Mouse (Mus musculus) embryonic facial prominence, embryonic 10.5 days (tissue): ENCODE data around the gene Camk2g. TPM values are rescaled to one million over a fixed set of nuclear protein-coding genes. Genes with fewer than 3 reads are reported as not detected.

Experiments used
- DNase-seq: peaks from one replicate; pipeline ENCODE4 v3.0.0-alpha.2; 2017; ENCODE audit warnings: low spot score
- H3K27ac ChIP-seq: fragments of 300-500 bp; sonication (generic); replicated peaks from 2 replicates; pipeline ENCODE4 v1.5.1; 2016; ENCODE audit warnings: mild to moderate bottlenecking
- H3K27me3 ChIP-seq: fragments of 300-500 bp; sonication (generic); replicated peaks from 2 replicates; pipeline ENCODE4 v1.6.1; 2016; ENCODE audit warnings: low read depth, mild to moderate bottlenecking; ENCODE audit not compliant: poor library complexity, severe bottlenecking
- H3K36me3 ChIP-seq: fragments of 300-500 bp; sonication (generic); replicated peaks from 2 replicates; pipeline ENCODE4 v1.6.1; 2016; ENCODE audit warnings: mild to moderate bottlenecking, moderate library complexity
- H3K4me1 ChIP-seq: fragments of 300-500 bp; sonication (generic); 2 replicates; pipeline ENCODE4 v1.6.1; 2016
- H3K4me3 ChIP-seq: fragments of 300-500 bp; sonication (generic); 2 replicates; pipeline ENCODE4 v1.5.1; 2016; ENCODE audit warnings: mild to moderate bottlenecking, moderate library complexity
- H3K9me3 ChIP-seq: fragments of 300-500 bp; sonication (generic); 2 replicates; pipeline ENCODE4 v1.6.1; 2016; ENCODE audit warnings: mild to moderate bottlenecking
- WGBS: fragments of 180-500 bp; shearing (Covaris S2); methylation state at CpG from one replicate; pipeline ENCODE4 v1.1.7; 2016; 5-methylcytosine and 5-hydroxymethylcytosine counted together
- polyA plus RNA-seq: library from polyadenylated mRNA; unstranded; fragments of >200 nt; fragmentation: Nextera tagmentation; extraction: Ambion mirVana; gene quantifications from 2 replicates; pipeline ENCODE4 v1.2.1, GENCODE M21; 2016

Gene Camk2g
- polyA plus RNA-seq, 1 experiment from 2014 or later = 50.6 TPM

GRCm38 (mm10) chr14:20746935-20747334 lies 47.0 kb downstream of the Camk2g start:
- H3K27ac ChIP-seq = no peak overlapping the region
- H3K9me3 ChIP-seq = no peaks in the 10 kb centered on the region
- H3K4me3 ChIP-seq = no peak overlapping the region
- H3K36me3 ChIP-seq = peaks cover 57% of the 10 kb centered on the region
- WGBS = 90% methylated on average over 3 of the region's 3 CpGs
- no peaks in the 10 kb centered on the region; the same call in 1 of the 2 replicates for H3K4me1 ChIP-seq
- DNase-seq = no peak
- H3K27me3 ChIP-seq = no peaks in the 10 kb centered on the region

GRCm38 (mm10) chr14:20743614-20744013 lies 50.3 kb downstream of the Camk2g start:
- 89% methylated on average over 3 of the region's 3 CpGs for WGBS
- no peak for DNase-seq
- Histone ChIP-seq H3K4me1 (peaks cover 17% of the 10 kb centered on the region), H3K27ac (no peak overlapping the region), H3K4me3 (no peak overlapping the region), H3K36me3 (peaks cover 88% of the 10 kb centered on the region), H3K9me3 (no peaks in the 10 kb centered on the region), H3K27me3 (no peaks in the 10 kb centered on the region)

- Histone ChIP-seq H3K27me3 (no peaks in the 10 kb centered on the region), H3K4me1 (peaks cover 23% of the 10 kb centered on the region), H3K4me3 (no peak overlapping the region), H3K36me3 (peaks cover 93% of the 10 kb centered on the region), H3K9me3 (no peaks in the 10 kb centered on the region), H3K27ac (no peak overlapping the region)
- WGBS = 88% methylated on average over 9 of the region's 9 CpGs
- DNase-seq = no peak
Measured at GRCm38 (mm10) chr14:20741301-20741700, 52.6 kb downstream of the Camk2g start.

- H3K27me3 ChIP-seq = no peaks in the 10 kb centered on the region
- H3K27ac ChIP-seq = no peak overlapping the region
- peaks cover 77% of the 10 kb centered on the region for H3K36me3 ChIP-seq
- DNase-seq = no peak
- H3K4me3 ChIP-seq = no peak overlapping the region
- H3K9me3 ChIP-seq = no peaks in the 10 kb centered on the region
- 90% methylated on average over 8 of the region's 8 CpGs for WGBS
- H3K4me1 ChIP-seq = peaks cover 38% of the 10 kb centered on the region
Measured at GRCm38 (mm10) chr14:20738511-20738910, 55.4 kb downstream of the Camk2g start.

GRCm38 (mm10) chr14:20737306-20737705 lies 56.6 kb downstream of the Camk2g start:
- Histone ChIP-seq H3K27me3 (no peaks in the 10 kb centered on the region), H3K36me3 (peaks cover 73% of the 10 kb centered on the region), H3K4me3 (no peak overlapping the region), H3K27ac (no peak overlapping the region), H3K9me3 (no peaks in the 10 kb centered on the region), H3K4me1 (peaks cover 44% of the 10 kb centered on the region)
- DNase-seq = peak; percentile 65
- WGBS = 42% methylated on average over 14 of the region's 14 CpGs

- no peaks in the 10 kb centered on the region for H3K27me3 ChIP-seq
- H3K27ac ChIP-seq = no peak overlapping the region
- H3K4me3 ChIP-seq = no peak overlapping the region
- WGBS = 89% methylated on average over 13 of the region's 13 CpGs
- peaks cover 73% of the 10 kb centered on the region for H3K36me3 ChIP-seq
- peaks cover 35% of the 10 kb centered on the region for H3K4me1 ChIP-seq
- H3K9me3 ChIP-seq = no peaks in the 10 kb centered on the region
- no peak for DNase-seq
Measured at GRCm38 (mm10) chr14:20735892-20736390, 57.9 kb downstream of the Camk2g start.

GRCm38 (mm10) chr14:20735052-20735451 lies 58.8 kb downstream of the Camk2g start:
- Histone ChIP-seq H3K4me1 (peaks cover 28% of the 10 kb centered on the region), H3K27me3 (no peaks in the 10 kb centered on the region), H3K9me3 (no peaks in the 10 kb centered on the region), H3K27ac (peak overlapping the region; percentile 97), H3K4me3 (peak overlapping the region; percentile 96; the same call in 1 of the 2 replicates), H3K36me3 (peaks cover 73% of the 10 kb centered on the region)
- 76% methylated on average over 2 of the region's 2 CpGs for WGBS
- DNase-seq = no peak

GRCm38 (mm10) chr14:20733952-20734774 lies 59.7 kb downstream of the Camk2g start, which contains the start of gene Ndst2:
Ndst2 (minus strand) TSS chr14:20734562.
- under 1% methylated on average over 81 of the region's 81 CpGs for WGBS
- Histone ChIP-seq H3K9me3 (no peaks in the 10 kb centered on the region), H3K4me3 (peak within 1 kb of the TSS; percentile 96), H3K4me1 (peaks cover 27% of the 10 kb centered on the region), H3K27me3 (no peaks in the 10 kb centered on the region), H3K36me3 (peaks cover 73% of the 10 kb centered on the region), H3K27ac (peak within 1 kb of the TSS; percentile 97)
- peak; percentile 93 for DNase-seq

GRCm38 (mm10) chr14:20733041-20733951 lies 60.6 kb downstream of the Camk2g start:
- Histone ChIP-seq H3K36me3 (peaks cover 73% of the 10 kb centered on the region), H3K27ac (peak overlapping the region; percentile 97)

GRCm38 (mm10) chr14:20730853-20731602 lies 62.9 kb downstream of the Camk2g start:
- 93% methylated on average over 9 of the region's 9 CpGs for WGBS
- Histone ChIP-seq H3K9me3 (no peaks in the 10 kb centered on the region), H3K4me3 (no peak overlapping the region), H3K4me1 (peaks cover 21% of the 10 kb centered on the region), H3K36me3 (peaks cover 76% of the 10 kb centered on the region), H3K27ac (no peak overlapping the region), H3K27me3 (no peaks in the 10 kb centered on the region)
- DNase-seq = no peak

More at GRCm38 (mm10) chr14:20733041-20733951, 60.6 kb downstream of the Camk2g start:
- Histone ChIP-seq H3K4me3 (peak overlapping the region; percentile 96), H3K9me3 (no peaks in the 10 kb centered on the region), H3K4me1 (peaks cover 27% of the 10 kb centered on the region), H3K27me3 (no peaks in the 10 kb centered on the region)
- no peak for DNase-seq
- WGBS = 51% methylated on average over 12 of the region's 12 CpGs

GRCm38 (mm10) chr14:20729871-20730270 lies 64.0 kb downstream of the Camk2g start:
- WGBS = 93% methylated on average over 9 of the region's 9 CpGs
- Histone ChIP-seq H3K4me3 (no peak overlapping the region), H3K4me1 (peaks cover 16% of the 10 kb centered on the region), H3K36me3 (peaks cover 78% of the 10 kb centered on the region), H3K9me3 (no peaks in the 10 kb centered on the region), H3K27me3 (no peaks in the 10 kb centered on the region), H3K27ac (no peak overlapping the region)
- no peak for DNase-seq
